Mouse (Mus musculus): ENCODE results near the gene Iqcd. TPM values are rescaled to one million over a fixed set of nuclear protein-coding genes. Genes with fewer than 3 reads are reported as not detected.

Iqcd gene
- polyA plus RNA-seq, 1 experiment from 2014 or later: 1.0 TPM

DNA sequence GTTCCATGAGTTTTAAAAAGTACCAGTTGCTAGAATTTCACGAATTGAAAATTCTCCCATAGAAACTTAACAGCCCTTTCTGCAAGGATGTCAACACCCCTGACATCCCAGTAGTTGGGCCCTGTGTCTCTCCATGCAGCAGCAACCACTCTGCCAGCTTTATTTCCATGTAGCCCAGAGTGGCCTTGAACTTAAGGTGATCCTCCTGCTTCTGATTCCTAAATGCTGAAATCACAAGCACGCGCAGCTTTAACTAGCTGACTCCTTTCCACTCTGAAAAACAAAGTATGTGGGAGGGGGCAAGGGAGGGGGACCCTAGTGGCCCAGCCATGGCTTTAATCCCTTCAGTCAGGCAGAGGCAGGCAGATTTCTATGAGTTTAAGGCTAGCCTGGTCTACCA, 18.5 kb downstream of the Iqcd start:
- no peaks in the 10 kb centered on the region for H3K27me3 ChIP-seq
- H3K9ac ChIP-seq: no peak overlapping the region
- peaks cover 34% of the 10 kb centered on the region for H3K4me1 ChIP-seq (replicated peaks)
- H3K9me3 ChIP-seq: no peaks in the 10 kb centered on the region
- no peak overlapping the region for H3K4me3 ChIP-seq
- H3K27ac ChIP-seq (replicated peaks): no peak overlapping the region
- H3K4me2 ChIP-seq: no peak overlapping the region
- 82% methylated on average over 3 of the region's 3 CpGs for WGBS
- H3K36me3 ChIP-seq: peaks cover 9% of the 10 kb centered on the region; the same call in 1 of the 2 replicates
- no peak for ATAC-seq (ENCODE audit: low read depth)

DNA sequence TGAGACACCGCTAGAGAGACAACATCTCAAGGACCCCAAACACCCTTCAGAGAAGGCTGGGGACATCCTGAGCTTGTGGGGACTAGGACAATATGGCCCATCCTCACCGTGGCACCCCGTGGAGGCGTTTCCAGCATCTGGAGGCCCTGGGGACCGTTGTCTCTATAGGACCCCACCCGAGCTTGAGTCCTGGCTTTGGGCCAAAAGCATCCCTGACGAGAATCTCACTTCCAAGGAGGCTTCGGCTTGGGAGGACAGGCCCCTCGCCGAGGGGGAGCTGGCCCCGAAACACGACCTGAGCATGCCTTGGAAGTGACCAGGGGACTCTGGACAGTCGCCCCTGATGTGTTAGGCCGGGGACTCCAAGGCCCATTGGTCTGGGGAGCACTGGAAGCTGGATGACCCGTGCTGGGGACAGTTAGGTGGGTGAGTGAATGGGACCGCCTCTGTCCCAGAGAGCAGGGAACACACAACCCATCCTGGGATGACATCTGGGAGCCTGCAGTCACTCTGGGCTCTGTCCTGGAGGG, 20.5 kb downstream of the Iqcd start:
- peaks cover 9% of the 10 kb centered on the region; the same call in 1 of the 2 replicates for H3K36me3 ChIP-seq
- 0 out of 2 replicates have a peak overlapping the region, but pooled peaks have one; percentile 38 for H3K9ac ChIP-seq
- no peak overlapping the region for H3K4me3 ChIP-seq
- 83% methylated on average over 16 of the region's 16 CpGs for WGBS
- H3K9me3 ChIP-seq: no peaks in the 10 kb centered on the region
- H3K27ac ChIP-seq (replicated peaks): no peak overlapping the region
- H3K27me3 ChIP-seq: no peaks in the 10 kb centered on the region
- ATAC-seq (ENCODE audit: low read depth): no peak
- H3K4me1 ChIP-seq (replicated peaks): peaks cover 42% of the 10 kb centered on the region
- H3K4me2 ChIP-seq: no peak overlapping the region

DNA sequence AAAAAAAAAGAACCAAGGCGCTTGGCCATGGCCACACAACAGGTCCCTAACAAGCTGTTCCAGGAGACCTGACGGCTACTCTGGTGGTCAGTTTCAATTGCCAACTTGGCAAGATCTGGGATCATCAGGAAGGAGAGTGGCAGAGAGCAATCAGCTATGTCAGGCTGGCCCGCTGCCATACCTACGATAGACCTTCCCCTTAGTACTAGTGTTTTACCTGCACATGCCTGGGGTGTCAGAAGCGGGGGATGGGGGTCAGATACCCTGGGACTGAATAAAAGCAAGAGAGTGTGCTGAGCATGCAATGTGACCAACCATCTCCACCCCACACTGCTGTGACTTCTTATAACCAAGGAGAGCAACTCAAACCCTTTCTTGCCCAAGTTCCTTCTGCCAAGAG, 22.1 kb downstream of the Iqcd start:
- peaks cover 12% of the 10 kb centered on the region for H3K36me3 ChIP-seq
- H3K9ac ChIP-seq: peak overlapping the region; percentile 75
- H3K27ac ChIP-seq (replicated peaks): no peak overlapping the region
- H3K4me1 ChIP-seq (replicated peaks): peaks cover 36% of the 10 kb centered on the region
- 97% methylated on average over 5 of the region's 5 CpGs for WGBS
- no peaks in the 10 kb centered on the region for H3K9me3 ChIP-seq
- no peaks in the 10 kb centered on the region for H3K27me3 ChIP-seq
- ATAC-seq (ENCODE audit: low read depth): no peak
- H3K4me2 ChIP-seq: peak overlapping the region; percentile 96
- peak overlapping the region; percentile 52; the same call in 1 of the 2 replicates for H3K4me3 ChIP-seq

DNA sequence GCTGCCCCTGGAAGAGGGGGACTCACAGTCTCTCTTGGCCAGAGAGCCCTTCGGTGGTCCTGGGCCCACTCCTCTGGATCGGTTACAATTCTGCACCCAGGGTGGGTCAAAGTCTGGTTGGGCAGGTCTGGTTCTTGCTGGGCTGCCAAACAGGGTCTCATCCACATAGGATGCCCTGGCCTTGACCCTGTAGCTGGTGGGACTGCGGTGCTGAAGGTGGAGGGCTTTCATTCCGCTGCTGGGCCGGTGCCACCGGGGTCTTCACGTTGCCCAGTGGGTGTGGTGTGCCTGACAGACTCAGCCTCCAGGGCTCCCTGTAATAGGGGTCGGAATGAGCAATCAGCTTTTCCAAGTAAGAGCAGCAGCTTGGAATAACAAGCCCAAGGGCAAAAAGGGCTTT, 22.6 kb downstream of the Iqcd start:
- H3K4me3 ChIP-seq: peak overlapping the region; percentile 52
- H3K27me3 ChIP-seq: no peaks in the 10 kb centered on the region
- peaks cover 36% of the 10 kb centered on the region for H3K4me1 ChIP-seq (replicated peaks)
- peaks cover 18% of the 10 kb centered on the region for H3K36me3 ChIP-seq
- H3K9ac ChIP-seq: peak overlapping the region; percentile 75
- 44% methylated on average over 8 of the region's 8 CpGs for WGBS
- peak overlapping the region; percentile 96 for H3K4me2 ChIP-seq
- no peak for ATAC-seq (ENCODE audit: low read depth)
- H3K27ac ChIP-seq (replicated peaks): peak overlapping the region; percentile 91
- H3K9me3 ChIP-seq: no peaks in the 10 kb centered on the region

DNA sequence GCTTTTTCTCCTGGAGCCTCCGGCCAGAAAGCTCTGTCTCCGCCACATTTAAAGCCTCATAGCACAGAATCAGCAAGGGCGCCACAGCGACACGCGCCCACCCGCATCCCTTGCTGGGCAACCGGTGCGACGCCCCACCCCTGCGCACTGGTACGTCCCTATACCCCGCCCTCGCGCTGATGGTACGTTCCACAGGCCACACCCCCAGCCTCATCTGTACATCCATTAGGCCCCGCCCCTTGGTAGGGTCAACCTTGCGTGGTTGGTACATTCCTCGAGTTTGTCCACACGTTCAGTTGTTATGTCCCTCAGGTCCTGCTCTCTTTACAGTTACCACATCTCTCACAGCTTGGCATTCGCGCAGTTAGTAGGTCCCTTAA, 23.6 kb downstream of the Iqcd start, which contains the start of the genes Rita1 and Ddx54:
Gene Rita1 (minus strand): TSS at position 148 of the 380 bp plus-strand sequence.
Gene Ddx54 (plus strand): TSS at position 298 of the 380 bp plus-strand sequence.
- peak; percentile 86 for ATAC-seq (ENCODE audit: low read depth)
- WGBS: under 1% methylated on average over 22 of the region's 22 CpGs
- peak within 1 kb of the TSS; percentile 96 for H3K4me2 ChIP-seq

DNA sequence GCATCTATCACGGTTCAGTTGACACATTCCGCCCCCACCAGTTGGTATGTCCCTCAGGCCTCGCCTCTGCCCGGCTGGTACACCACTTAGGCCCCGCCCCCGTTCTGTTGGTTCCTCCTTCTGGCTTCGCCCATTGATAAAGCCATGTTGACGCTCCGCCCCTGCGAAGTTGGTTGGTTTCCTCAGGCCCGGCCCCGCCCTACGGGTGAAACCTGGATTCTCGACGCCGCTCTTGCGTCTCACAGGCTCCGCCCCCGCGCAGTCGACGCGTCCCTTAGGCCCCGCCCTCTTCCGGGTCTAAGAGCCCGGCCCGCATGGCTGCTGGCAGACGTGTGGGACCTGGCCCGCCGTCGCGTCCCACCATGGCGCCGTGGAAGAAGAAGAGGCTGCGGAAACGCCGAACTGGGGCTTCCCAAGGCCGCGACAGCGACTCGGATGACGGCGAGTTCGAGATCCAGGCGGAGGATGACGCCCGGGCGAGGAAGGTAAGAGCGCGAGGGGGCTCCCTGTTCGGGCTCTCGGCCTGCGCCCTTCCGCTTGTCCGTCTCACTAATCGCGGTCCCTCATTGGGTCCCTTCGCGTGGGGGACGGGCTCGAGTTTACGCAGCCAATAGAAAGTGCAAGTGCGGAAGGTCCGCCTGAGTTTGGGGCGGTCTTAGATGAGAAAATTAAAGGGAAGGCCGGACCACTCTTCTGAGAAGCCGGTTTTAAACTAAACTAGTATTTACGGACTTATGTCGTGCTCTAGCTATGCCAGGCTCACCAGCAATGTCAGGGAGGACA, 24.2 kb downstream of the Iqcd start:
- H3K36me3 ChIP-seq: peaks cover 32% of the 10 kb centered on the region
- H3K27ac ChIP-seq (replicated peaks): peak overlapping the region; percentile 91
- H3K27me3 ChIP-seq: no peaks in the 10 kb centered on the region
- WGBS: under 1% methylated on average over 69 of the region's 69 CpGs
- no peaks in the 10 kb centered on the region for H3K9me3 ChIP-seq
- H3K4me3 ChIP-seq: peak overlapping the region; percentile 52
- peak overlapping the region; percentile 77 for H3K9ac ChIP-seq
- H3K4me1 ChIP-seq (replicated peaks): peaks cover 36% of the 10 kb centered on the region
- ATAC-seq (ENCODE audit: low read depth): peak; percentile 95
- H3K4me2 ChIP-seq: peak overlapping the region; percentile 96

More for the DNA sequence above, 23.6 kb downstream of the Iqcd start, which contains the start of the genes Rita1 and Ddx54:
- Histone ChIP-seq H3K9me3 (no peaks in the 10 kb centered on the region), H3K27ac (replicated peaks) (peak within 1 kb of the TSS; percentile 91), H3K4me3 (peak within 1 kb of the TSS; percentile 52), H3K9ac (peak within 1 kb of the TSS; percentile 77), H3K4me1 (replicated peaks) (peaks cover 36% of the 10 kb centered on the region), H3K36me3 (peaks cover 28% of the 10 kb centered on the region), H3K27me3 (no peaks in the 10 kb centered on the region)

DNA sequence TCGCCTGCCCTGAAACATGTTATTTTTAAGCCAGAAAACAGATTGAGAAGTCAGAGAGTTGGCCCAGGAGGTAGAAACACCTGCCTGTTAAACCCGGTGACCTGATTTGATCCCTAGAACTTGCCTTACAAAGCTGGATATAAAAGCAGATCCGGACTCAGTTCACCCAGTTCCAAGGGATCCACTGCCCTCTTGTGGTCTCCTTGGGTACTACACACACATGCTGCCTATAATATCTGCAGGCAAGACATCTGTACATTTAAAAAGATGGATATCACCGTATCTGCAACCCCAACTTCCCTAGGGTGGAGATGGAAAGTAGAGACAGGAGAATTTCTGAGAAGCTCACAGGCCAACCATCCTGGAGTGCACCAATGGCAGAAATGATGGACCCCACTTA, 27.1 kb downstream of the Iqcd start:
- WGBS: 96% methylated on average over 4 of the region's 4 CpGs
- ATAC-seq (ENCODE audit: low read depth): no peak
- Histone ChIP-seq H3K4me1 (replicated peaks) (peaks cover 18% of the 10 kb centered on the region), H3K4me3 (no peak overlapping the region), H3K36me3 (peaks cover 54% of the 10 kb centered on the region), H3K9me3 (no peaks in the 10 kb centered on the region), H3K4me2 (no peak overlapping the region), H3K27ac (replicated peaks) (no peak overlapping the region), H3K9ac (no peak overlapping the region), H3K27me3 (no peaks in the 10 kb centered on the region)

DNA sequence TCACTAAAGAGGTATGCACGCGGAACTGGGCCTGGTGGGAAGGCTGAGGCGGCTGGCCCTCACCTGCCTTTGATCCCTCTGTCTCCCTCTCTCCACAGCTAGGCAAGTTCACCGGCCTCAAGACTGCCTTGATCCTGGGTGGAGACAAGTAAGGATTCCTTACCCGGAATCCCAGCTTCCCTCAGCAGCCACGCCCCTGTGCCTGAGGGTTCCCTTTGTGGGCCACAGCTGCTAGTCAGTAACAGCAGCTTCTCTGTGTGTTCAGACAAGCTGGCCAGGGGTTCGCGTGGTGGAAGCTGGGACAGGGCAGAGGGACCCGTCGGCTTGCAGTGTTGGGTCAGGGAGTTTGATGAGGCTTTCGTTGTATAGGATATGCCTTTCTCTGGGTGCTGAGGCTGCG, 30.0 kb downstream of the Iqcd start:
- Histone ChIP-seq H3K36me3 (peaks cover 83% of the 10 kb centered on the region), H3K27ac (replicated peaks) (no peak overlapping the region), H3K9ac (no peak overlapping the region), H3K9me3 (no peaks in the 10 kb centered on the region), H3K4me2 (no peak overlapping the region), H3K4me3 (no peak overlapping the region), H3K4me1 (replicated peaks) (peaks cover 13% of the 10 kb centered on the region), H3K27me3 (no peaks in the 10 kb centered on the region)
- 86% methylated on average over 12 of the region's 12 CpGs for WGBS
- ATAC-seq (ENCODE audit: low read depth): no peak

DNA sequence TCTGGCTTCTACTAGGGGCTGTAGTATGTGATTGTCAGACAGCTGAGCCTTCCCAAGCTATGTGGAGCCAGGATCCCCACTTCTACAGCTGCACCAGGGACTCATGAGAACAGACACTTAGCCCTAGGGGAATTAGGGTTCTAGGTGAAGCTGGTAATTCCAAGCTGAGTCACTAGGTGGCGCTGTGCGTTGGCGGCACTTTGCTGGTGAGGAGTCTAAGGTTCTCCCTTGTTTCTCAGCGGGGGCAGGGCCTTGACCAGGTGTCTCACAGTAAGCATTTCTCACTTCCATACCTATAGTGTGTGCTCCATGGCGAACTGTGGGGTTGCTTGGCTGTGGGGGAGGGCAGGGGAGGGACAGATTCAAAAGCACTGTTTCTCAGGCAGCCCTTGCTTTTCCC, 30.4 kb downstream of the Iqcd start:
- Histone ChIP-seq H3K27ac (replicated peaks) (no peak overlapping the region), H3K36me3 (peaks cover 87% of the 10 kb centered on the region), H3K9me3 (no peaks in the 10 kb centered on the region), H3K4me3 (no peak overlapping the region), H3K4me1 (replicated peaks) (peaks cover 8% of the 10 kb centered on the region), H3K27me3 (no peaks in the 10 kb centered on the region), H3K9ac (no peak overlapping the region), H3K4me2 (no peak overlapping the region)
- WGBS: 13% methylated on average over 5 of the region's 5 CpGs
- no peak for ATAC-seq (ENCODE audit: low read depth)

DNA sequence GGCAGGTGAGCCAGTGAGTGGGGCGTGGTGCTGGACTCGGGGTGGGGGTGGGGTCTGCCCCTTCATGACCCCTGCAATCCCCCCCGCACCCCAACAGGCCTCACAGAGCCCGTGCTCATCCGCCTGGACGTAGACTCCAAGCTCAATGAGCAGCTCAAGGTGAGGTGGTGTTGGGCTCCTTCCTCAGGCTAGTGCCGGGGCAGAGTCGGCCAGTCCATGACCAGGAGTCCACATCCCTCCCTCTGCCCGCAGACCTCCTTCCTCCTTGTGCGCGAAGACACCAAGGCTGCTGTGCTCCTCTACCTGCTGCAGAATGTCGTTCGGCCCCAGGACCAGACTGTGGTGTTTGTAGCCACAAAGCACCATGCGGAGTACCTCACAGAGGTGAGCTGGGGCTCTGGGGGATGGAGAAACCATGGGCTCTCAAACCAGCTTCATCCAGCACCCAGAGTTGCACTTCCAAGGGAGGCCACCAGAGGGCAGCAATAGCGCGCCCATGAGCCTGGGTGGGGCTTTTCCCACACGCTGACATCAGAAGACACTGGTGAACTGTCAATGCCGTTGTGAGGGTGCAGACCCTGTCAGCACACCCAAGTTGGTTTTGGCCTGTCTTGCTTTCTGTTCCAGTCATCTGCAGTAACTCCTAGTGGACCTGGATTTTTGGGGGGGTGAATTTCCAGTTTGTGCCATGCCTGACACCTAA, 31.7 kb downstream of the Iqcd start:
- H3K4me2 ChIP-seq: no peak overlapping the region
- peaks cover 7% of the 10 kb centered on the region; the same call in 1 of the 2 replicates for H3K4me1 ChIP-seq (replicated peaks)
- H3K9ac ChIP-seq: no peak overlapping the region
- peaks cover 100% of the 10 kb centered on the region for H3K36me3 ChIP-seq
- H3K9me3 ChIP-seq: no peaks in the 10 kb centered on the region
- no peaks in the 10 kb centered on the region for H3K27me3 ChIP-seq
- H3K27ac ChIP-seq (replicated peaks): no peak overlapping the region
- no peak overlapping the region for H3K4me3 ChIP-seq
- peak; percentile 20; the same call in 1 of the 2 replicates for ATAC-seq (ENCODE audit: low read depth)
- WGBS: 71% methylated on average over 18 of the region's 18 CpGs

DNA sequence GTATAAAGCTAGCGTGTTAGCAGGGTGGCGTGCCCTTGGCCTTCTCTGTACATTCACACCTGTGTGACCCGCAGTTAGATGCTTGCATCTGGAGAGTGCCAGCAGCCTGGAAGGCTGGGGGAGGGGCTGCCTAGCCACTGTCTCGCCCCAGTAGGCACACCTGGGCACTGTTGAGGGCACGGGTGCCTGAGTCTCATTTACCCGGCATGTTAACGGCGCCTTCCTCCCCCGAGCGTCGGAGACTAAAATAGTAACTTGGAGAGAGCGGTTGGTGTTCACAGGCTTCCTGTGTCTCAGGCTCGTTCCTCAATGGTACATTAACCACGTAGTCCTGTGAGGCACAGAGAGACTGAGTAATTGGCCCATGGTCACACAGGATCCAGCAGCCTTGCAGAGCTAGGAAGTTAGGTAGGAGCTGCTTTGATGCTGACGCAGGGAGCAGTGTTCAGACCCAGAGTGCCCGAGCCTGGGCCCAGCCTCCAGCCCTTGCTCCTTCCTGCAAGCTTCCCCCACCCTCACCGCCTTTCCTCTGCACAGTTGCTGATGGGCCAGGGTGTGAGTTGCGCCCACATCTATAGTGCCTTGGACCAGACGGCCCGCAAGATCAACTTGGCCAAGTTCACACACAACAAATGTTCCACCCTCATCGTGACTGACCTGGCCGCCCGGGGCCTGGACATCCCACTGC, 32.4 kb downstream of the Iqcd start:
- no peak overlapping the region for H3K4me2 ChIP-seq
- ATAC-seq (ENCODE audit: low read depth): peak; percentile 9; the same call in 1 of the 2 replicates
- H3K4me1 ChIP-seq (replicated peaks): peaks cover 7% of the 10 kb centered on the region; the same call in 1 of the 2 replicates
- H3K9me3 ChIP-seq: no peaks in the 10 kb centered on the region
- peaks cover 100% of the 10 kb centered on the region for H3K36me3 ChIP-seq
- no peak overlapping the region for H3K27ac ChIP-seq (replicated peaks)
- H3K9ac ChIP-seq: no peak overlapping the region
- no peaks in the 10 kb centered on the region for H3K27me3 ChIP-seq
- no peak overlapping the region for H3K4me3 ChIP-seq
- WGBS: 91% methylated on average over 23 of the region's 23 CpGs

All from neural tube, embryonic 13.5 days (tissue).